Mouse (Mus musculus) forebrain, postnatal 0 days (tissue): Measurements from ENCODE around the gene Adarb2. TPM values are rescaled to one million over a fixed set of nuclear protein-coding genes. Genes with fewer than 3 reads are reported as not detected.

Experiments
- ATAC-seq: fragments of 200-750 bp; cut with Nextera tagmentation; 2 replicates; pipeline ENCODE4 v1.8.0; 2017; ENCODE audit warnings: mild to moderate bottlenecking, moderate library complexity
- DNase-seq: peaks from one replicate; pipeline ENCODE4 v3.0.0-alpha.2; 2015
- H3K27ac ChIP-seq: fragments of 300-500 bp; sonication (generic); 2 replicates; pipeline ENCODE4 v1.5.1; 2014; ENCODE audit warnings: low read depth, mild to moderate bottlenecking, antibody characterized with exemption, low read length, moderate library complexity, mixed read lengths
- H3K27me3 ChIP-seq: fragments of 300-500 bp; sonication (generic); 2 replicates; pipeline ENCODE4 v1.6.1; 2014; ENCODE audit warnings: mild to moderate bottlenecking, low read length, mixed read lengths; ENCODE audit not compliant: insufficient read depth
- H3K36me3 ChIP-seq: fragments of 300-500 bp; sonication (generic); 2 replicates; pipeline ENCODE4 v1.6.1; 2014; ENCODE audit warnings: mild to moderate bottlenecking, moderate library complexity; ENCODE audit not compliant: insufficient read depth
- H3K4me1 ChIP-seq: fragments of 300-500 bp; sonication (generic); 2 replicates; pipeline ENCODE4 v1.6.1; 2014; ENCODE audit warnings: antibody characterized with exemption; ENCODE audit not compliant: insufficient read depth
- H3K4me2 ChIP-seq: fragments of 300-500 bp; sonication (generic); 2 replicates; pipeline ENCODE4 v1.6.1; 2014; ENCODE audit warnings: low read depth, mild to moderate bottlenecking, moderate library complexity
- H3K4me3 ChIP-seq: fragments of 300-500 bp; sonication (generic); 2 replicates; pipeline ENCODE4 v1.5.1; 2014; ENCODE audit warnings: low read depth, low read length, mixed read lengths
- H3K9ac ChIP-seq: fragments of 300-500 bp; sonication (generic); 2 replicates; pipeline ENCODE4 v1.6.1; 2014; ENCODE audit warnings: mild to moderate bottlenecking
- H3K9me3 ChIP-seq: fragments of 300-500 bp; sonication (generic); 2 replicates; pipeline ENCODE4 v1.6.1; 2016; ENCODE audit warnings: low read length
- CTCF ChIP-seq: sonication (generic); IDR thresholded peaks from 2 replicates; pipeline ENCODE4 v1.5.1; 2016; ENCODE audit warnings: antibody characterized with exemption, control low read depth, low read depth
- WGBS: fragments of 180-500 bp; shearing (Covaris S2); extraction: QIAGEN DNeasy Blood & Tissue Kit; methylation state at CpG from one replicate; pipeline ENCODE4 v1.1.7; 2014; 5-methylcytosine and 5-hydroxymethylcytosine counted together
- polyA plus RNA-seq: library from polyadenylated mRNA; unstranded; fragments of >200 nt; fragmentation: Nextera tagmentation; extraction: Ambion mirVana; gene quantifications from 2 replicates; pipeline ENCODE4 v1.2.1, GENCODE M21; 2015
- total RNA-seq: library from RNA; depleted of rRNA; stranded (reverse); fragments of >200 nt; gene quantifications from 2 replicates; pipeline ENCODE4 v1.2.3, GENCODE M21; 2014

The Adarb2 gene
- total and polyA plus RNA-seq, 2 experiments from 2014 or later = 13.1 to 46.9 TPM

GRCm38 (mm10) chr13:8525748-8526631 lies 323.3 kb downstream of the Adarb2 start:
- Histone ChIP-seq H3K4me3 (no peak overlapping the region), H3K27me3 (no peaks in the 10 kb centered on the region), H3K9me3 (no peaks in the 10 kb centered on the region), H3K4me2 (no peak overlapping the region), H3K4me1 (no peaks in the 10 kb centered on the region; the same call in 1 of the 2 replicates), H3K27ac (no peak overlapping the region), H3K36me3 (no peaks in the 10 kb centered on the region), H3K9ac (no peak overlapping the region)
- WGBS = 47% methylated on average over 9 of the region's 9 CpGs
- no peak for ATAC-seq
- DNase-seq = no peak
- no peak for TF ChIP-seq CTCF

- no peak overlapping the region for H3K27ac ChIP-seq
- 80% methylated on average over 9 of the region's 9 CpGs for WGBS
- no peaks in the 10 kb centered on the region for H3K4me1 ChIP-seq
- no peak overlapping the region for H3K4me2 ChIP-seq
- DNase-seq = no peak
- no peak overlapping the region for H3K9ac ChIP-seq
- no peak overlapping the region for H3K4me3 ChIP-seq
- no peak for ATAC-seq
- H3K27me3 ChIP-seq = no peaks in the 10 kb centered on the region
- no peaks in the 10 kb centered on the region for H3K9me3 ChIP-seq
- TF ChIP-seq CTCF = no peak
- no peaks in the 10 kb centered on the region for H3K36me3 ChIP-seq
Measured at GRCm38 (mm10) chr13:8534265-8535113, 331.8 kb downstream of the Adarb2 start.

- Histone ChIP-seq H3K9me3 (no peaks in the 10 kb centered on the region), H3K9ac (no peak overlapping the region), H3K36me3 (no peaks in the 10 kb centered on the region), H3K4me2 (no peak overlapping the region), H3K27me3 (no peaks in the 10 kb centered on the region), H3K4me1 (no peaks in the 10 kb centered on the region), H3K4me3 (no peak overlapping the region), H3K27ac (no peak overlapping the region)
- 70% methylated on average over 2 of the region's 2 CpGs for WGBS
- DNase-seq = peak; percentile 30
- ATAC-seq = peak; percentile 60
- TF ChIP-seq CTCF = no peak
Measured at GRCm38 (mm10) chr13:8538481-8538880, 335.8 kb downstream of the Adarb2 start.

GRCm38 (mm10) chr13:8538896-8539295 lies 336.2 kb downstream of the Adarb2 start:
- no peak overlapping the region for H3K27ac ChIP-seq
- H3K9me3 ChIP-seq = no peaks in the 10 kb centered on the region
- H3K9ac ChIP-seq = no peak overlapping the region
- no peaks in the 10 kb centered on the region for H3K27me3 ChIP-seq
- WGBS = 78% methylated on average over 10 of the region's 10 CpGs
- TF ChIP-seq CTCF = no peak
- no peak overlapping the region for H3K4me3 ChIP-seq
- no peak for ATAC-seq
- no peaks in the 10 kb centered on the region for H3K36me3 ChIP-seq
- no peak for DNase-seq
- no peaks in the 10 kb centered on the region for H3K4me1 ChIP-seq
- H3K4me2 ChIP-seq = no peak overlapping the region

GRCm38 (mm10) chr13:8542684-8543083 lies 340.0 kb downstream of the Adarb2 start:
- Histone ChIP-seq H3K4me1 (no peaks in the 10 kb centered on the region), H3K4me2 (no peak overlapping the region), H3K9me3 (no peaks in the 10 kb centered on the region), H3K4me3 (no peak overlapping the region), H3K27me3 (no peaks in the 10 kb centered on the region), H3K36me3 (no peaks in the 10 kb centered on the region), H3K27ac (no peak overlapping the region), H3K9ac (no peak overlapping the region)
- ATAC-seq = no peak
- WGBS = 83% methylated on average over 2 of the region's 2 CpGs
- no peak for TF ChIP-seq CTCF
- no peak for DNase-seq

- TF ChIP-seq CTCF = no peak
- Histone ChIP-seq H3K9ac (no peak overlapping the region), H3K36me3 (no peaks in the 10 kb centered on the region), H3K27ac (no peak overlapping the region), H3K4me2 (no peak overlapping the region), H3K4me1 (no peaks in the 10 kb centered on the region), H3K27me3 (no peaks in the 10 kb centered on the region), H3K9me3 (no peaks in the 10 kb centered on the region), H3K4me3 (no peak overlapping the region)
- no peak for DNase-seq
- no peak for ATAC-seq
- 52% methylated on average over 2 of the region's 2 CpGs for WGBS
Measured at GRCm38 (mm10) chr13:8552242-8552641, 349.6 kb downstream of the Adarb2 start.

GRCm38 (mm10) chr13:8557784-8558183 lies 355.1 kb downstream of the Adarb2 start:
- H3K4me1 ChIP-seq = no peaks in the 10 kb centered on the region
- TF ChIP-seq CTCF = no peak
- no peak overlapping the region for H3K27ac ChIP-seq
- 66% methylated on average over 4 of the region's 4 CpGs for WGBS
- no peak for ATAC-seq
- H3K4me2 ChIP-seq = no peak overlapping the region
- no peaks in the 10 kb centered on the region for H3K27me3 ChIP-seq
- H3K9ac ChIP-seq = no peak overlapping the region
- no peaks in the 10 kb centered on the region for H3K36me3 ChIP-seq
- H3K4me3 ChIP-seq = no peak overlapping the region
- H3K9me3 ChIP-seq = no peaks in the 10 kb centered on the region
- DNase-seq = no peak
